Mouse (Mus musculus): ENCODE measurements around the gene Lpp. TPM values are rescaled to one million over a fixed set of nuclear protein-coding genes. Genes with fewer than 3 reads are reported as not detected.

The Lpp gene
- total and polyA plus RNA-seq, 3 experiments = not detected

DNA sequence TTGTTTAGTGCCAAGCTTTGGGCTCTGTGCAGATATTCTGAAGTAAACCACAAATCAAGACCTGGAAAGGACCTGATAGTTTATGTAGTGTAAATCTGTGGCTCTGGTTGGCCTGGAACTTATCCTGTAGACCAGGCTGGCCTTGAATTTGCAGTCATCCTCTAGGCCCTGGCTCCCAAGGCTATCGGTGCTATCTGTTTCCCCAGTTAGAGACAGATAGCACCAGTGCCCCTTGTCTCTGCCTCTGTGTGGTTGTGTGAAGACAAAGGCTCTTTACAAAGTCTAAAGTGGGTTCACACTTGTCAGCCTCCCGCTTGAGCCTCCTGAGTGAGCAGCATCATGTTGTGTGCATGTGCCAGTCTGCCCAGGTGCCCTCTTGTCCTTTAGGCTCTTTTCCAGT, 104.1 kb downstream of the Lpp start:
- TF ChIP-seq MYB (IDR thresholded peaks at IDR 0.05; ENCODE audit: low read depth, low read length) (no peak), CHD2 (IDR thresholded peaks at IDR 0.05; ENCODE audit: low read length) (no peak), MAFK (IDR thresholded peaks at IDR 0.05; ENCODE audit: borderline replicate concordance, low read depth, low read length) (no peak)
- no peak for DNase-seq (ENCODE audit: low read depth, low spot score)

DNA sequence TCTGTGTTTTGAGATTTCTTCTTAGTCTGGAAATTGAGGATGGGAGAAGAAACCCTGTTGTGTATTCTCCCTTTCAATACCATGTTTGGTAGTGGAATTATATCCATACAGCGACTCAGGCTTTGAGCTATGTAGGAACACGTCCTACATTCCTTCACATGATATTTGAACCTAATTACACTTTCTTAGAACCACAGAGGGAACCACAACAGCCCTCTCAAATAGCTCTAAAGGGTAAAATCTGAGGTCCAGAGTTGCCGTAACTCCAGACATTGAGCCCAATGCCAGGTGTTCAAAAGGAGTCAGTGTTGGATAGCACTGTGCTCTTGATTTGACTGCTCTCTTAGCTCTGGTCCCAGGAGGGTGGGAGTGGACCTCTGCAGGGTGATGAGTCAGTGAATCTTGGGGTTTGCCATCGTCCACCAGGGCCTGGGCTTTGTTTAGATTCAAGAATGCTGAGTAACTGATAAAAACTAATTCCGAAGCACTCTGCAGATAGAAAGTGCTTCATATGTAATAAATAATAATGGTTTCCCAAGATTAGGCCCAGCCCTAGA, 104.9 kb downstream of the Lpp start:
- no peaks in the 10 kb centered on the region for H3K27me3 ChIP-seq (ENCODE audit: control insufficient read depth in 1 of 2, insufficient read depth in 2 of 2, low read length in 2 of 2)
- no peak overlapping the region for H3K4me3 ChIP-seq (ENCODE audit: control insufficient read depth in 1 of 2, insufficient read depth in 1 of 2, low read depth in 2 of 2, low read length in 2 of 2)
- no peaks in the 10 kb centered on the region for H3K4me1 ChIP-seq (ENCODE audit: control insufficient read depth in 1 of 2, insufficient read depth in 2 of 2, low read length in 2 of 2)
- no peaks in the 10 kb centered on the region for H3K79me2 ChIP-seq (ENCODE audit: control insufficient read depth, insufficient read depth, low read length, poor library complexity)
- no peak overlapping the region for H3K9ac ChIP-seq (ENCODE audit: control insufficient read depth, low read depth, low read length, poor library complexity, severe bottlenecking)
- H3K27ac ChIP-seq (ENCODE audit: control insufficient read depth, low read depth, low read length) = no peak overlapping the region
- no peaks in the 10 kb centered on the region for H3K9me3 ChIP-seq (replicated peaks; ENCODE audit: insufficient read depth, low read length)
- DNase-seq (ENCODE audit: low read depth, low spot score) = no peak
- H3K36me3 ChIP-seq (ENCODE audit: control insufficient read depth in 1 of 2, insufficient read depth in 2 of 2, low read length in 2 of 2) = no peaks in the 10 kb centered on the region
- TF ChIP-seq UBTF (IDR thresholded peaks at IDR 0.05; ENCODE audit: borderline replicate concordance, insufficient read depth, low read depth, low read length) = no peak
- no peak for TF ChIP-seq TAL1 (IDR thresholded peaks at IDR 0.05; ENCODE audit: low read length)

More for the DNA sequence above, 104.1 kb downstream of the Lpp start:
- Histone ChIP-seq H3K79me2 (ENCODE audit: control insufficient read depth, insufficient read depth, low read length, poor library complexity) (no peaks in the 10 kb centered on the region), H3K27me3 (ENCODE audit: control insufficient read depth in 1 of 2, insufficient read depth in 2 of 2, low read length in 2 of 2) (no peaks in the 10 kb centered on the region), H3K4me1 (ENCODE audit: control insufficient read depth in 1 of 2, insufficient read depth in 2 of 2, low read length in 2 of 2) (no peaks in the 10 kb centered on the region), H3K9me3 (replicated peaks; ENCODE audit: insufficient read depth, low read length) (no peaks in the 10 kb centered on the region), H3K9ac (ENCODE audit: control insufficient read depth, low read depth, low read length, poor library complexity, severe bottlenecking) (no peak overlapping the region), H3K36me3 (ENCODE audit: control insufficient read depth in 1 of 2, insufficient read depth in 2 of 2, low read length in 2 of 2) (no peaks in the 10 kb centered on the region), H3K27ac (ENCODE audit: control insufficient read depth, low read depth, low read length) (no peak overlapping the region), H3K4me3 (ENCODE audit: control insufficient read depth in 1 of 2, insufficient read depth in 1 of 2, low read depth in 2 of 2, low read length in 2 of 2) (no peak overlapping the region)

DNA sequence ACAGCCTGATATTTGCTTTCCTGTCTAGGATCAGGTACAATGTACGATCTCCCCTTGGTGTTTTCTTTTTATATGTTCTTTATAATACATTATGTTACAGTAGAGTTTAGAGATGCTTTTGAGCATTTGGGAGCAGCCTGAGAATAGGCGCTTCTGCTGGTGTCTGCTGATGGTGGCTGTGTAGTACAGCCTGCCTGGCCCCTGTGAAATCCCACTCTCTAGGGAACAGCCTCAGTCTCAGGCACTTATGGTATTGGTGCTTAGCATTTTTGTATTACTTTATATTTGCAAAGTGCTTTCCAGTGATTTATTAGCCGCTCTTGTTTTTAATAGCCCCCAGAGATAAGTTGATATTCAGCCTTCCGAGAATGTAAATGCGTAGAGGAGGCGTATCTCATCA, 107.9 kb downstream of the Lpp start:
- H3K36me3 ChIP-seq (ENCODE audit: control insufficient read depth in 1 of 2, insufficient read depth in 2 of 2, low read length in 2 of 2) = no peaks in the 10 kb centered on the region
- H3K4me1 ChIP-seq (ENCODE audit: control insufficient read depth in 1 of 2, insufficient read depth in 2 of 2, low read length in 2 of 2) = no peaks in the 10 kb centered on the region
- H3K9ac ChIP-seq (ENCODE audit: control insufficient read depth, low read depth, low read length, poor library complexity, severe bottlenecking) = no peak overlapping the region
- DNase-seq (ENCODE audit: low read depth, low spot score) = no peak
- no peak overlapping the region for H3K4me3 ChIP-seq (ENCODE audit: control insufficient read depth in 1 of 2, insufficient read depth in 1 of 2, low read depth in 2 of 2, low read length in 2 of 2)
- TF ChIP-seq ETS1 (IDR thresholded peaks at IDR 0.05; ENCODE audit: low read depth, low read length) (no peak), MAZ (IDR thresholded peaks at IDR 0.05; ENCODE audit: low read depth, low read length) (no peak), POLR2A (IDR thresholded peaks at IDR 0.05; ENCODE audit: control insufficient read depth in 1 of 2, insufficient read depth in 1 of 2, low read depth in 1 of 2, low read length in 2 of 2, poor library complexity in 1 of 2) (no peak), MXI1 (IDR thresholded peaks at IDR 0.05; ENCODE audit: low read depth, low read length) (no peak), KAT2A (conservative IDR thresholded peaks at IDR 0.05; ENCODE audit: low read depth, low read length) (no peak), MAX (IDR thresholded peaks at IDR 0.05; ENCODE audit: low read length) (no peak), GATA1 (IDR thresholded peaks at IDR 0.05; ENCODE audit: low read depth, low read length) (no peak), SIN3A (IDR thresholded peaks at IDR 0.05; ENCODE audit: low read length) (no peak), MYB (IDR thresholded peaks at IDR 0.05; ENCODE audit: low read depth, low read length) (no peak), RAD21 (IDR thresholded peaks at IDR 0.05; ENCODE audit: low read depth, low read length) (no peak), TBP (IDR thresholded peaks at IDR 0.05; ENCODE audit: low read depth, low read length) (no peak)
- no peaks in the 10 kb centered on the region for H3K27me3 ChIP-seq (ENCODE audit: control insufficient read depth in 1 of 2, insufficient read depth in 2 of 2, low read length in 2 of 2)
- no peaks in the 10 kb centered on the region for H3K79me2 ChIP-seq (ENCODE audit: control insufficient read depth, insufficient read depth, low read length, poor library complexity)
- H3K9me3 ChIP-seq (replicated peaks; ENCODE audit: insufficient read depth, low read length) = no peaks in the 10 kb centered on the region
- H3K27ac ChIP-seq (ENCODE audit: control insufficient read depth, low read depth, low read length) = no peak overlapping the region
